Mouse (Mus musculus) kidney, postnatal 36 days (tissue): ENCODE results near the gene Rnf40.
A peak's percentile ranks its signal among the peaks of the same experiment; 100 is the strongest.

Source experiments
- DNase-seq, 2 experiments: peaks; one replicate each; pipeline ENCODE4 v3.0.0; 2021 to 2022; ENCODE audit warnings: mixed read lengths in 2 of 2

The Rnf40 gene

GRCm38 (mm10) chr7:127588011-127588871, at the start of gene Rnf40, which contains the start of gene Ccdc189:
Gene Rnf40 (plus strand): TSS chr7:127588767.
Gene Ccdc189 (minus strand): TSS chr7:127588595.
- DNase-seq: peak; percentile 95 to 99

- no peak for DNase-seq
These were observed 46.9 kb upstream of the Rnf40 start for GRCm38 (mm10) chr7:127541671-127542070.

GRCm38 (mm10) chr7:127549116-127549835, 39.3 kb upstream of the Rnf40 start:
- no peak for DNase-seq

GRCm38 (mm10) chr7:127551558-127551957, 37.0 kb upstream of the Rnf40 start:
- no peak for DNase-seq

- no peak for DNase-seq
These were observed 28.0 kb upstream of the Rnf40 start for GRCm38 (mm10) chr7:127560580-127560979.

GRCm38 (mm10) chr7:127561340-127561858, 27.2 kb upstream of the Rnf40 start, which contains the start of gene Tmem265:
Gene Tmem265 (plus strand): TSS chr7:127561390.
- DNase-seq: peak; percentile 11 to 41

- DNase-seq: peak; percentile 49 to 70
These were observed 24.0 kb upstream of the Rnf40 start for GRCm38 (mm10) chr7:127564381-127565150.

GRCm38 (mm10) chr7:127572895-127573471, 15.6 kb upstream of the Rnf40 start, which contains the start of gene Phkg2:
Gene Phkg2 (plus strand): TSS chr7:127573340.
- peak; percentile 92 to 98 for DNase-seq

GRCm38 (mm10) chr7:127573503-127574008, 15.0 kb upstream of the Rnf40 start:
- DNase-seq: peak in 1 of 2 experiments; percentile 22

- no peak for DNase-seq
These were observed 14.5 kb upstream of the Rnf40 start for GRCm38 (mm10) chr7:127574115-127574514.

GRCm38 (mm10) chr7:127583260-127583659, 5.3 kb upstream of the Rnf40 start:
- no peak for DNase-seq

GRCm38 (mm10) chr7:127585031-127585430, 3.5 kb upstream of the Rnf40 start:
- no peak for DNase-seq

GRCm38 (mm10) chr7:127586149-127586548, 2.4 kb upstream of the Rnf40 start:
- DNase-seq: no peak

- no peak for DNase-seq
These were observed 1.4 kb upstream of the Rnf40 start for GRCm38 (mm10) chr7:127587196-127587595.

GRCm38 (mm10) chr7:127588901-127589300, 334 bp downstream of the Rnf40 start:
- DNase-seq: no peak

GRCm38 (mm10) chr7:127589637-127590036, 1.1 kb downstream of the Rnf40 start:
- no peak for DNase-seq

- no peak for DNase-seq
These were observed 2.5 kb downstream of the Rnf40 start for GRCm38 (mm10) chr7:127591108-127591507.

GRCm38 (mm10) chr7:127592575-127592974, 4.0 kb downstream of the Rnf40 start:
- no peak for DNase-seq

- no peak for DNase-seq
These were observed 8.2 kb downstream of the Rnf40 start for GRCm38 (mm10) chr7:127596747-127597146.

GRCm38 (mm10) chr7:127600612-127601011, 12.0 kb downstream of the Rnf40 start:
- no peak for DNase-seq

- DNase-seq: no peak
These were observed 13.2 kb downstream of the Rnf40 start for GRCm38 (mm10) chr7:127601735-127602134.

- no peak for DNase-seq
These were observed 14.3 kb downstream of the Rnf40 start for GRCm38 (mm10) chr7:127602903-127603302.
